Mouse (Mus musculus): Measurements from ENCODE around the gene Gm6993.

Gm6993 gene

DNA sequence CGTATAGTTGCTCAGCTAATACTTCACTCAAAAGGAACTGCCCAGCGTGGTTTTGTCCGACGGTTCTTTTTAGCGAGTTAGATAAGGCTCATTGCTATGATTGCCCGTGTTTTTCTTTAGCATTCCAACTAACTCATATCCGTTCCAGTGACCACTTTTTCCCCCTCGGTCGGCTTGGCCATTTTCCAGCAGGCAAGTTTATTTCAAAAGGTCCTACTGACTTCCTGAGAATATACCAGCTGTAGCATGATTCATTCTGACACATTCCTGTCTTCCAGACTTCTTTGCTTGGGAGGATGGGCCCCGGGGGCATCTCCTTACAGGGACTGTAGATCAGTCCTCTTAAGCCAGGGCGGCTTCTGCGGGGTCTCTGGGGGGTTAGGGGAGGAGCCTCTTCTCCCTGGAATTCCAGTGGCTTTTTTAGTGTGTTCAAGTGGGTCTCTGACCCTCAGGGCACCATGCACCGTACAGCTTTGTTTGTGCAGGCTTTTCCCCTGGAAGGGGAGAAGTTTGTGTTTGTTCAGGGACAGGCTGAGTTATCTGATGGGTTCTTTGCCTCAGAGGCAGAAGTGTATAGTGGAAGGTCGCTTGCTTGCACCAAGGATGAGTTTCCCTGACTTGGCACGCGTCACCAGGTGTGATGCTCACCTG is 30.9 kb downstream of the Gm6993 start:
- no peak for DNase-seq (ENCODE audit: low read depth in 1 of 2, low spot score in 2 of 2)

DNA sequence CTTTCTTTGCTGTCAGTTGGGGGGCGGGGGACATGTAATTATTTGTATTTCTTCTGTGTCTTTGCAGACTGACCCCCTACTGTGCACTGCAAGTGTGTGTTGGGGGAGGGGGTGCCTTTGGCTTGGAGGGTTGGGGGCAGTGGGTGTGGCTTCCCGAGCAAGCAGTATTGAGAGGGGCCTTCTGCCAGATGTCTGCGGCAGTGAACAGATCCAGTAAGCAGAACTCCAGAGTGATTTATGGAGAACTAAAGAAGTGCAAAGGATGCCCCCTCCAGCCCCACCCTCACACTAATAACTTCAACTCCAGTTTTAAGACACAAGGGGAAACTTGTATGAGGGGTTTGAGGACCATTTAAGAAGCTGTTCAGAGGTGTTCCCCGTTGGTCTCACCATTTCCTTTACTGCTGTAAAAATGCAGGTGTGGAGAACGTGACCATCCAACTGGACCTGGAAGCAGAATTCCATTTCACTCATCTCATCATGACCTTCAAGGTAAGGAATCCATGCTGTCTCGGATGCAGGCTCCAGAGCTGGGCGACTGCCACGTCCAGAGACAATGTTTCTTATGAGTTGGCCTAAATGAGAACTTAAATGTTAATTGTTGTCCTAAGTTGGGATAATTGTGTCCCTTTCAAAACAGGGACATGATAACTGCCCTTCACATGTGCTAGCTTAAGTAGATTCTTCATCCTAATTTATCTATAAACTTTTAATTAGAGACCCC is 31.6 kb downstream of the Gm6993 start:
- DNase-seq (ENCODE audit: low read depth in 1 of 2, low spot score in 2 of 2): no peak

DNA sequence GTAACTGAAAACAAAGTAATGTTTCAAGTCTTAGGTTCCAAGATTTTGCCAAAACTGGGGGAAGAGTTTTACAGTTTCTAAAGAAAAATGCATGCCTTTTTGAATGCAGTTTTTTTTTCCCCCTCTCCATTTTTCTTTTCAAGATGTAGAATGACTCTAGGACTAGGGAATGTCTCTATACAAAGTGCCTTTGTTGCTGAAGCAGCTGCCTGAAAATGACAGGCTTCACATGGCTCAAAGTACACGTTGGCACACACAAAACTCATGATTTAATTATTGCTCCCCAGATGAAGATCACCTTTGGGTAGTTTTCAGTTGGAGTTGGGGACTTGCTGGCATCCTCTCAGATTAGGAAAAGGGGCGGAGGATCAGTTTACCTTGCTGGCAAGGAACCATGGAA is 32.3 kb downstream of the Gm6993 start:
- no peak for DNase-seq (ENCODE audit: low read depth in 1 of 2, low spot score in 2 of 2)

DNA sequence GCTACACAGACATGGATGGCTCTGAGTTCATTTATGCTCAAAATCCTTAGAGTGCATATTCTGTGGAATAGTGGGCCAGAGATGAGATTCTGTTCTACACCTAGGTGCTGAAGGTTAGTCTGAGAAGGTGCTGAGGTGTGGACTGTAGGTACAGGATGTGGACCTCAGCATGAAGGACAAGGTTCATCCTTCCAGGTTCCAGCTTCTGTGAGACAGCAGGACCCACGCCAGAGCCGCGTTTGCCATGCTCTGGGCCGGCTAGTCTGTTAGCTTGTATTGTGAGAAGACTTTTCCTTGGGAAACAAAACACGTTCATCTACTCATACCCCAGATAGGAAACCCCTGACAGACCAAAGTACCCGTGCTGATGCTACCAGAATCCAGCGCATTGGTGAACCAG is 33.1 kb downstream of the Gm6993 start:
- no peak for DNase-seq (ENCODE audit: low read depth in 1 of 2, low spot score in 2 of 2)

DNA sequence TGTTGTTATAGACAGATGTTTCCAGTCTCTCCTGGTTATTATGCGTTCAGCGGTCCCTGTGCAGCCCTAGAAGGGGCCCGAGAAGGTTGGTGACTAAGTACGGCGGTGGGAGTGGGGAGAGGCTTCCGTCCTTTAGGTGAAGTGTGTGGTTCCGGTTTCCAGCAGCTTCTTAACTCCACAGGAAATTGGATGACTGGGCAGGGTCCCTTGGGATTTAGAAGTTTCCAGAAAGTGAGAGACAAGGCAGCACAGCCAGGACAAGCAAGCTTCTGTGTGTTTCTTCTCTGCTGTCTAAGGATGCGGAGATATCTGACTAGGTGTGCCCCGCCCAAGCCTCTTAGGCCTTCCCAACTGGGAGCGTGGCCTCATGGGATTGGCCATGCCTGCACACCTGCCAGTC is 34.8 kb downstream of the Gm6993 start:
- DNase-seq (ENCODE audit: low read depth in 1 of 2, low spot score in 2 of 2): no peak

DNA sequence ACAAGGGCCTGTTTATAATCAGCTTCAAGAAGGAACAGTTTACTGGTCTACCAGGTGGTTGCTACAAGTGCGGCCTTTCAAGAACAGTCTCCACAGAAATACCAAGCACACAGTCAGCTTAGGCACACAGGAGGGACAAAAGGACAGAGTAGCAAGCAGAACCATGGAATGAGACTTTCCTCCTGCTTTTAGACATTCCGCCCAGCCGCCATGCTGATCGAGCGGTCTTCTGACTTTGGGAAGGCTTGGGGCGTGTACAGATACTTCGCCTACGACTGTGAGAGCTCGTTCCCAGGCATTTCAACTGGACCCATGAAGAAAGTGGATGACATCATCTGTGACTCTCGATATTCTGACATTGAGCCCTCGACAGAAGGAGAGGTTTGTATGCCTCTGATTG is 37.7 kb downstream of the Gm6993 start:
- DNase-seq (ENCODE audit: low read depth in 1 of 2, low spot score in 2 of 2): no peak

DNA sequence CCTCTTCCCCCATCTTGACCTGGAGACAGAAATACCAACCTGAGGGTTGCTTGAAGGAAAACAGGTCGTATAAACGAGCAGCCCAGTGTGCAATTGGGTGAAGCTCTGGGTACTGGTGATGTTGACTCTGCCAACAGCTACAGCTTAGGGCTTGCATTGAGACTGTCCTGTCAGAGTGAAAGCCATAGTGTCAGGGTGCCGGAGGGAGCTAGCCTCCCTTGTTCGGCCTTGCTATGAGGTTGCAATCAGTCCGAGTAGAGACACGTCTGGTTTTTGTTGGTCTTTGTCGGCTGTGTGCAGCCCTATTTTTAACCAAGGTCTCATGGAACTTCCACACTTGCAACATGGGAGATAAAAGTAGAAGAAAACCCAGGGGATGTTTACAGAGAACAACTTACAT is 39.7 kb downstream of the Gm6993 start:
- DNase-seq (ENCODE audit: low read depth in 1 of 2, low spot score in 2 of 2): no peak

DNA sequence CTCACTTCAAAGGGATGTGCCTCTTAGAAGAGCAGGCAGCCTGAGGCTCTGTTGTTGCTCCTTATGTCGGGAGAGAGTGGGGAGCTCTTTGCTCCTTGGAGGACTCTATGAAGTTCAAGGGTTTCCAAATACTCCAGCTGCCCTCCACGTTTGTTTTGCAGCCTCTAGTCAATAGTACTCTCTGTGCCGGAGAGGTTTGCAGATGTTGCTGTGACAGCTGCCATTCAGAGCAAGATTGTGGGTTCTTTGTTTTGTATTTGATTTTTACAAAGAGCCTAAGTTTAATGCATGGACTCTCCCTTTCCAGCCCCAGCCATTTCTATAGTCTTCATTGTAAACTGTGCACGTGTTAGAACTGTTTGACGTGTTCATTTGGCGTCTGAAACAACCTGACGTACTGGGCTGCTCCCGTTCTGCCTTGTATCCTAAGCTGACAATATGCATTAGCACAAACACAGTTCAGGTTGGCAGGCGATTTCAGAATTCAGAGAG is 40.6 kb downstream of the Gm6993 start:
- DNase-seq (ENCODE audit: low read depth in 1 of 2, low spot score in 2 of 2): no peak

DNA sequence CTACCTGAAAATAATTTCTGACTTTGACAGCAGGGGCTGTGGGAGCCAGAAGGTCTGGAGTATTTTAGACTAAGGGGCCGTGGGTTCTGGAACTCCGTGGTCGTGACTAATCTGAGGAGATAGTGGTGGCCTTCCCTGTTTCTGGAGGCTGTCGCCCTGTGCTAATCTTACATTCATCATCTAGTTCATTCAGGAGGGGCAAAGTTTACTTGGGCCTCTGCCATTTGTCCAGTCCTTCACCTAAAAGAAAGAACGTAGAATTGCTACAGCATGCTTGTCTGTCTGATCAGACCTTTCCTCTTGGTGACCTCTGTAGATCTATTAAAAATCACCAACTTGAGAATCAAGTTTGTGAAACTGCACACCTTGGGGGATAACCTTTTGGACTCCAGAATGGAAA is 41.7 kb downstream of the Gm6993 start:
- DNase-seq (ENCODE audit: low read depth in 1 of 2, low spot score in 2 of 2): no peak

DNA sequence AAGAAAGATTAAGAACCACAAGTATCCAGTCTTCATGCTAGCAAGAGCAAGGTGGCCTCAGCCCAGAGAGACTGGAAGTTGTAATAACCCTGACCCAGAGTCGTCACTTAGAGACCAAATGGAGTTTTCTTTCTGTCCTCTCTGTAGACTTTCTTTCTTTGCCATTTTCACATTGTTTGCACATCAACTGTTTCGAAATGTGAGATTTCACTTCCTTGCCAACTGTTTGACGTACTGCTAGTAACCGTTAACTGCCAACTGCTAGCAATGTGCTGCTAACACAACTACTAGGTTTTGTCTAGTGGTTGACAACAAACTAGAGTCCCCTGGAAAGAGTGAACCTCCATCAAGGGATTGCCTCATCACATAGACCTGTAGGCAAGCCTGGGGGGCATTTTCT is 42.6 kb downstream of the Gm6993 start:
- no peak for DNase-seq (ENCODE audit: low read depth in 1 of 2, low spot score in 2 of 2)

DNA sequence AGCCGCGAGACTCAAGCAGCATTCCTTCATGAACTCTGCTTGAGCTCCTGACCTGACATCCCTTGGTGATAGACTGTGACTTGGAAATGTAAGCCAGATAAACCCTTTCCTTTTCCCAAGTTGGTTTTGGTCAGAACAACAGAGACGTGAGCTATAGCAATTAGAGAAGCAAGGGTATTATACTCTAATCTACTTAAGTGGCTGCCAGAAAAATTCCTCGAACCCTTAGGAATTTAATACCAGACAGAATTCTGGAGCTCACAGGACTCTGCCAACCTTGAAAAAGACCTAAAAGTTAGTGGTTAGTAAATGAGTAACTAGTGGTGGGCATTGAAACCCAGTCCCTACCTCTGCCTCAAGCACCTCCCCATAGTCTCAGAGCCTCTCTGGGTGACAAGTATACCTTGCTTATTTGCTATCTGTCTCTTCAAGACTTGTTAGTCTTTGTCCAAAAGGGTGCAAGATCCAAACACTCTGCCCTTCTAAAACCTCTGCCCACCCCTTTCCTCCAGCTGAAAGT is 43.1 kb downstream of the Gm6993 start:
- DNase-seq (ENCODE audit: low read depth in 1 of 2, low spot score in 2 of 2): no peak

DNA sequence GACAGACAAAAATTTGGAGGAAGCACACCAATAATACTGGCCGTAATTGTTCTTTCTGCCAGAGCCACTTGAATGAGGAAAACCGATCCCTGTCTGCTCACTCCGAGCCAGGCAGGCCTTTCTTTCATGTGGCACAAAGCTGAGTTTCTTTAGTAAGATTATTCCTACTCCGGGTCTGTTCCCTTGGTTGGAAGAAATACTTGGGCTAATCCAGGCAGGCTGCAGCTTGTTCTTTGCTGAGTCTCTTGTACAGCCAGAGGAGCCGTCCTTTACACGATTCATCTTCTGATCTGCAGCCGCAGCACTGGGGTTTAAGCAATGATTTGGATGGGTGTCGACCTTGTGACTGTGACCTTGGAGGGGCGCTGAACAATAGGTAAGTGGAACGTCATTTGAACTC is 48.5 kb downstream of the Gm6993 start:
- no peak for DNase-seq (ENCODE audit: low read depth in 1 of 2, low spot score in 2 of 2)

Measured in monocyte, adult 2 months (primary cell).